Mouse (Mus musculus) lung, embryonic 15.5 days (tissue): ENCODE measurements around the gene Fgf23. TPM values are rescaled to one million over a fixed set of nuclear protein-coding genes. Genes with fewer than 3 reads are reported as not detected.

Experiments
- ATAC-seq: fragments of 200-750 bp; cut with Nextera tagmentation; 2 replicates; pipeline ENCODE4 v1.8.0; 2017; ENCODE audit warnings: moderate number of reproducible peaks, borderline replicate concordance; ENCODE audit not compliant: low FRiP score, low TSS enrichment; ENCODE audit errors: extremely low read depth
- H3K27ac ChIP-seq: fragments of 300-500 bp; sonication (generic); 2 replicates; pipeline ENCODE4 v1.5.1; 2015; ENCODE audit warnings: moderate library complexity, mild to moderate bottlenecking, inconsistent platforms
- H3K27me3 ChIP-seq: fragments of 300-500 bp; sonication (generic); 2 replicates; pipeline ENCODE4 v1.6.1; 2015; ENCODE audit warnings: inconsistent platforms
- H3K36me3 ChIP-seq: fragments of 300-500 bp; sonication (generic); 2 replicates; pipeline ENCODE4 v1.6.1; 2015; ENCODE audit warnings: inconsistent platforms
- H3K4me1 ChIP-seq: fragments of 300-500 bp; sonication (generic); 2 replicates; pipeline ENCODE4 v1.6.1; 2015; ENCODE audit warnings: inconsistent platforms
- H3K4me2 ChIP-seq: fragments of 300-500 bp; sonication (generic); 2 replicates; pipeline ENCODE4 v1.6.1; 2015; ENCODE audit warnings: inconsistent platforms, mild to moderate bottlenecking, moderate library complexity
- H3K4me3 ChIP-seq: fragments of 300-500 bp; sonication (generic); 2 replicates; pipeline ENCODE4 v1.5.1; 2015; ENCODE audit warnings: mild to moderate bottlenecking, inconsistent platforms
- H3K9ac ChIP-seq: fragments of 300-500 bp; sonication (generic); 2 replicates; pipeline ENCODE4 v1.6.1; 2015; ENCODE audit warnings: inconsistent platforms
- H3K9me3 ChIP-seq: fragments of 300-500 bp; sonication (generic); 2 replicates; pipeline ENCODE4 v1.6.1; 2016; ENCODE audit warnings: inconsistent platforms
- WGBS: fragments of 180-500 bp; shearing (Covaris S2); methylation state at CpG from one replicate; pipeline ENCODE4 v1.1.7; 2015; 5-methylcytosine and 5-hydroxymethylcytosine counted together
- polyA plus RNA-seq: library from polyadenylated mRNA; unstranded; fragments of >200 nt; fragmentation: Nextera tagmentation; extraction: Ambion mirVana; gene quantifications from 2 replicates; pipeline ENCODE4 v1.2.1, GENCODE M21; 2015

The Fgf23 gene
- 0.09 TPM in 1 of 2 replicates, not detected in the other for polyA plus RNA-seq

DNA sequence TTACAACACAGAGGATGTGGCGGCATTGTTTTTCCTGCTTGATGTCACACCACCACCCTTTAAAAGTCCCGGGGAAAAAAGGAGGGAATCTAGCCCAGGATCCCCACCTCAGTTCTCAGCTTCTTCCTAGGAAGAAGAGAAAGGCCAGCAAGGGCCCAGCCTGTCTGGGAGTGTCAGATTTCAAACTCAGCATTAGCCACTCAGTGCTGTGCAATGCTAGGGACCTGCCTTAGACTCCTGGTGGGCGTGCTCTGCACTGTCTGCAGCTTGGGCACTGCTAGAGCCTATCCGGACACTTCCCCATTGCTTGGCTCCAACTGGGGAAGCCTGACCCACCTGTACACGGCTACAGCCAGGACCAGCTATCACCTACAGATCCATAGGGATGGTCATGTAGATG is at the start of gene Fgf23:
Gene Fgf23 (plus strand): TSS at position 86 of the 400 bp plus-strand sequence.
- H3K27ac ChIP-seq: no peak within 1 kb of the TSS
- peaks cover 10% of the 10 kb centered on the region for H3K27me3 ChIP-seq
- ATAC-seq: peak; percentile 96
- H3K36me3 ChIP-seq: no peaks in the 10 kb centered on the region
- no peaks in the 10 kb centered on the region for H3K9me3 ChIP-seq
- WGBS: 3% methylated on average over 5 of the region's 5 CpGs
- no peak within 1 kb of the TSS for H3K4me3 ChIP-seq
- no peak within 1 kb of the TSS for H3K9ac ChIP-seq
- peak within 1 kb of the TSS; percentile 20; the same call in 1 of the 2 replicates for H3K4me2 ChIP-seq
- H3K4me1 ChIP-seq: no peaks in the 10 kb centered on the region

- Histone ChIP-seq H3K27ac (no peak overlapping the region), H3K36me3 (no peaks in the 10 kb centered on the region), H3K9ac (no peak overlapping the region)
These were observed 47.9 kb upstream of the Fgf23 start for GRCm38 (mm10) chr6:127024836-127025235.

GRCm38 (mm10) chr6:127034760-127035159 is 37.9 kb upstream of the Fgf23 start:
- H3K4me2 ChIP-seq: peak overlapping the region; percentile 52
- H3K4me3 ChIP-seq: peak overlapping the region; percentile 35
- ATAC-seq: peak; percentile 70; the same call in 1 of the 2 replicates
- no peaks in the 10 kb centered on the region for H3K36me3 ChIP-seq
- H3K9ac ChIP-seq: no peak overlapping the region
- no peaks in the 10 kb centered on the region for H3K27me3 ChIP-seq
- H3K9me3 ChIP-seq: no peaks in the 10 kb centered on the region
- peaks cover 7% of the 10 kb centered on the region; the same call in 1 of the 2 replicates for H3K4me1 ChIP-seq
- H3K27ac ChIP-seq: no peak overlapping the region
- 12% methylated on average over 10 of the region's 10 CpGs for WGBS

More at GRCm38 (mm10) chr6:127024836-127025235, 47.9 kb upstream of the Fgf23 start:
- ATAC-seq: no peak
- 66% methylated on average over 7 of the region's 7 CpGs for WGBS
- no peaks in the 10 kb centered on the region for H3K4me1 ChIP-seq
- H3K4me3 ChIP-seq: no peak overlapping the region
- H3K9me3 ChIP-seq: no peaks in the 10 kb centered on the region
- H3K4me2 ChIP-seq: no peak overlapping the region
- H3K27me3 ChIP-seq: peaks cover 30% of the 10 kb centered on the region

GRCm38 (mm10) chr6:127044909-127045308 is 27.8 kb upstream of the Fgf23 start:
- peak; percentile 82; the same call in 1 of the 2 replicates for ATAC-seq
- H3K36me3 ChIP-seq: no peaks in the 10 kb centered on the region
- no peaks in the 10 kb centered on the region for H3K27me3 ChIP-seq
- H3K4me3 ChIP-seq: no peak overlapping the region
- H3K4me1 ChIP-seq: peaks cover 8% of the 10 kb centered on the region; the same call in 1 of the 2 replicates
- 28% methylated on average over 6 of the region's 6 CpGs for WGBS
- H3K4me2 ChIP-seq: no peak overlapping the region
- H3K9me3 ChIP-seq: no peaks in the 10 kb centered on the region
- no peak overlapping the region for H3K9ac ChIP-seq
- no peak overlapping the region for H3K27ac ChIP-seq

DNA sequence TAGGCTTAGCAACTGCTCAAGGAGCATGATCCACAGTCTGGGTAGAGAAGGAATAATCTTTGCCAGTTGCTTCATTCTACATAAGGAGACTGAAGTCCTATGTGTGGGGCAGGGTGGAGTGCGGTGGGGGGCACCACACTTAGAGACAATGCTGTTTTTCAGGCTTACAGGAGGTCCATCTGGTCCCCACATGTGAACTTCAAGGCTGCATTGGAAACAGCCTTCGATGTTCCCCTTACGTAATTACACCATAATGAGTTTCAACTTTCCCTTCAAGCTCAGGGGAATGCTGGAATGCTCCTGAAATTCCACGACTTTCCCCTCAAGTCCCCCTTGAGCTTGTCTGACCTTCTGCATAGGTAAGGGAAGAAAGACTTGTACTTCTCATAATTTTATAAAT is 21.9 kb upstream of the Fgf23 start:
- Histone ChIP-seq H3K4me1 (no peaks in the 10 kb centered on the region), H3K4me2 (no peak overlapping the region), H3K27me3 (no peaks in the 10 kb centered on the region), H3K9ac (no peak overlapping the region), H3K9me3 (no peaks in the 10 kb centered on the region), H3K36me3 (no peaks in the 10 kb centered on the region), H3K4me3 (no peak overlapping the region), H3K27ac (no peak overlapping the region)
- WGBS: 67% methylated on average over 4 of the region's 4 CpGs
- ATAC-seq: no peak

- no peak overlapping the region for H3K27ac ChIP-seq
- H3K9me3 ChIP-seq: no peaks in the 10 kb centered on the region
- WGBS: 43% methylated on average over 12 of the region's 12 CpGs
- no peak overlapping the region for H3K4me3 ChIP-seq
- H3K4me1 ChIP-seq: no peaks in the 10 kb centered on the region
- H3K27me3 ChIP-seq: no peaks in the 10 kb centered on the region
- no peak for ATAC-seq
- no peaks in the 10 kb centered on the region for H3K36me3 ChIP-seq
- no peak overlapping the region for H3K4me2 ChIP-seq
- no peak overlapping the region for H3K9ac ChIP-seq
These were observed 15.6 kb upstream of the Fgf23 start for GRCm38 (mm10) chr6:127056990-127057588.

DNA sequence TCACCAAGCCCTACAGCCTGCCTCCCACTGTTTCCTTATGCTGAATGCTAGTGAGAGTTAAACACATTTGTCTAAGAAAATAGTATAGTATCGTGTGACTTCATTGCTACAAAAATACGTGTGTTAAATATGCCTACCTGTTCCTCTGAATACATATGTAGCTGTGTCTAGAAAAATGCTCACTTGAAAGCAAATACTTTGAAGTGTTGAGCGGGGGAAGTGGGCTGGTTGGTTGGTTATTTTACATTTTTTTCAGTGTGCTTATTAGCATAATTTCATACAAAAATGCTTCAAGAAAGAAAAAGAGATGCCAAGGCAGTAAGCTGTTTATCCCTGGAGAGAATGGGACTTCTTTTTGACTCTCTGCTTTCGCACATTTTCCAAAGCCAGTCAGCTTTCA is 12.7 kb upstream of the Fgf23 start:
- H3K9me3 ChIP-seq: no peaks in the 10 kb centered on the region
- H3K27ac ChIP-seq: no peak overlapping the region
- WGBS: 80% methylated on average over 4 of the region's 4 CpGs
- no peak overlapping the region for H3K4me3 ChIP-seq
- no peak overlapping the region for H3K9ac ChIP-seq
- no peak for ATAC-seq
- H3K4me2 ChIP-seq: no peak overlapping the region
- H3K36me3 ChIP-seq: no peaks in the 10 kb centered on the region
- no peaks in the 10 kb centered on the region for H3K27me3 ChIP-seq
- peaks cover 4% of the 10 kb centered on the region; the same call in 1 of the 2 replicates for H3K4me1 ChIP-seq

GRCm38 (mm10) chr6:127063915-127064314 is 8.8 kb upstream of the Fgf23 start:
- H3K9me3 ChIP-seq: no peaks in the 10 kb centered on the region
- H3K9ac ChIP-seq: no peak overlapping the region
- no peak overlapping the region for H3K4me3 ChIP-seq
- peaks cover 4% of the 10 kb centered on the region; the same call in 1 of the 2 replicates for H3K4me1 ChIP-seq
- H3K4me2 ChIP-seq: no peak overlapping the region
- no peak for ATAC-seq
- H3K27ac ChIP-seq: no peak overlapping the region
- H3K27me3 ChIP-seq: no peaks in the 10 kb centered on the region
- no peaks in the 10 kb centered on the region for H3K36me3 ChIP-seq
- 85% methylated on average over 3 of the region's 3 CpGs for WGBS

- H3K9me3 ChIP-seq: no peaks in the 10 kb centered on the region
- H3K36me3 ChIP-seq: no peaks in the 10 kb centered on the region
- peak overlapping the region; percentile 33 for H3K4me2 ChIP-seq
- ATAC-seq: no peak
- 3% methylated on average over 14 of the region's 14 CpGs for WGBS
- no peak overlapping the region for H3K27ac ChIP-seq
- H3K4me3 ChIP-seq: 0 out of 2 replicates have a peak overlapping the region, but pooled peaks have one; percentile 0
- no peaks in the 10 kb centered on the region for H3K27me3 ChIP-seq
- peaks cover 4% of the 10 kb centered on the region; the same call in 1 of the 2 replicates for H3K4me1 ChIP-seq
- H3K9ac ChIP-seq: no peak overlapping the region
These were observed 7.9 kb upstream of the Fgf23 start for GRCm38 (mm10) chr6:127064815-127065214.

GRCm38 (mm10) chr6:127079867-127080731 is 7.4 kb downstream of the Fgf23 start:
- no peaks in the 10 kb centered on the region for H3K9me3 ChIP-seq
- H3K36me3 ChIP-seq: no peaks in the 10 kb centered on the region
- H3K4me3 ChIP-seq: peak overlapping the region; percentile 45
- peaks cover 48% of the 10 kb centered on the region for H3K27me3 ChIP-seq
- no peak overlapping the region for H3K27ac ChIP-seq
- H3K9ac ChIP-seq: peak overlapping the region; percentile 17
- H3K4me1 ChIP-seq: peaks cover 8% of the 10 kb centered on the region
- H3K4me2 ChIP-seq: peak overlapping the region; percentile 87
- 2% methylated on average over 59 of the region's 59 CpGs for WGBS
- ATAC-seq: peak; percentile 64; the same call in 1 of the 2 replicates

DNA sequence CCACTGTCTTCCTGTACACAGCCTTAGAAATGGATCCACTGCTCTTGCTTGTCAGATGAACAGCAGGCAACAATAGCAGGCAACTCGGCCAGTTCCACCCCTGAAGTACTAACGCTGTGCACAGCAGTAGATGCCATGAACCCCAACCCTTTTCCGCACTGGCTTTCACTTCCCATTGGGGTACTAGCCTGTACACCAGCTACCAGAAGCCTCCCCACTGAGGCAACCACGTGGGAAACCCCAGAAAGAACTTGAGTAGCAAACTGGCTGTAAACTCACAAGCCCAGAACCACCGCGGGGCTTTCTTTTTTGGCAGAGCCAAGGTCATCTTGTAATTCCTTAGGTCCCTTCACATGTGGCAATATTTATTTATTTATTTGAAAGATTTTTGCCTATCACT is 9.1 kb downstream of the Fgf23 start:
- peaks cover 41% of the 10 kb centered on the region for H3K27me3 ChIP-seq
- H3K4me3 ChIP-seq: no peak overlapping the region
- 65% methylated on average over 6 of the region's 6 CpGs for WGBS
- no peak for ATAC-seq
- no peaks in the 10 kb centered on the region for H3K36me3 ChIP-seq
- H3K4me1 ChIP-seq: peaks cover 8% of the 10 kb centered on the region
- no peak overlapping the region for H3K27ac ChIP-seq
- no peak overlapping the region for H3K9ac ChIP-seq
- no peak overlapping the region for H3K4me2 ChIP-seq
- no peaks in the 10 kb centered on the region for H3K9me3 ChIP-seq

DNA sequence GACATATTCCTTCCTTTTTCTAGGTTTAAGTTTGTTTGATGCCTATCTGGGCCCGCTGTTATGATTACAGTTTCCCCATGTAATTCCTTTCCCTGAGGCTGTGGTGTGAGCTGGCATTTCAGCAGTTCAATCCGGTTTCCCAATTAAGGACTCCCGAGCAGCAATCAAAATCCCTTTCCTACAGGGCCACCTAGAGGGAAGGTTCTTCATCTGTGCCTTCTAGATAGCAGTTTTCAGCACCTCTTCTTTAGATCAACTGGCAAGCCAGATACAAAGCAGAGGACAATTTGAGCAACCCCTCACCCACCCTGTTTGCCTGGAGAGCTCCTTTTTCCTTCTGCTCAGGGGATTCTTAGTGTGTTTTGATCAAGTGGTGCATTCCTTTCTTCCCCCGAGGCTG is 14.0 kb downstream of the Fgf23 start:
- H3K4me1 ChIP-seq: no peaks in the 10 kb centered on the region
- 0 out of 2 replicates have a peak, but pooled peaks cover 4% of the 10 kb centered on the region for H3K36me3 ChIP-seq
- 48% methylated on average over 4 of the region's 4 CpGs for WGBS
- no peak overlapping the region for H3K9ac ChIP-seq
- no peak overlapping the region for H3K27ac ChIP-seq
- peaks cover 9% of the 10 kb centered on the region for H3K27me3 ChIP-seq
- no peak overlapping the region for H3K4me2 ChIP-seq
- ATAC-seq: no peak
- H3K4me3 ChIP-seq: no peak overlapping the region
- no peaks in the 10 kb centered on the region for H3K9me3 ChIP-seq
